In the genomic region with DNA sequence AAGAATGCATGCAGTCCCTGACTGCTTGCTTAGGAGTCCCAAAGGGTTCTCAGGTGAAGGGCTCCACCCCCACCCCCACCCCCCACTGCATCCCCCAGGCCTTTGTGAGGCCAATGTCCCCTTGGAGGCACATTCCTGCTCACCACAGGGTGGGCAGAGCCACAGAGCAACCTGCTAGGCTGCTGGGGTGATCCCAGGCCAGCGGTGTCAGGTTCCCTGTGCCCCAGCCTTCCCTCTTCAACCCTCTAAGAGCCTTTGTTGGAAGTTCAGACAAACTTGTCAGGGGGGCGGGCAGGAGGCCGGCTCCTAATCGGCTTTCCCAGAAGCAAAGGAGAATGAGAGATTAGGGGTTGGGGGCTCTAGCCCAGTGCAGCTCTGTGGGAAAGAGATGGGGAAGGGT, we compare ENCODE assay signal across 30 mouse cellular contexts. TPM values are rescaled to one million over a fixed set of nuclear protein-coding genes. Genes with fewer than 3 reads are reported as not detected.
DNase-seq lines count a peak whose midpoint lies in the region; ATAC-seq and TF ChIP-seq lines count a peak whose summit lies in the region.
"Had no signal": no experiment of that assay in that cellular context is flagged by ENCODE, and none has a peak within 500 bp of the region (broad histone marks: within the 10 kb centered on the region; RNA-seq: fewer than 3 reads in every experiment).

No protein-coding gene starts in this region.

- H3K4me1 ChIP-seq in lung, embryonic 14.5 days (ENCODE audit: insufficient read depth): 0 out of 2 replicates have a peak, but pooled peaks cover 5% of the 10 kb centered on the region
- no peaks in the 10 kb centered on the region for H3K4me1 ChIP-seq in lung, postnatal 0 days (ENCODE audit: insufficient read depth, low read depth, low read length)
- H3K4me1 ChIP-seq in CH12.LX (ENCODE audit: control insufficient read depth in 1 of 2, insufficient read depth in 2 of 2): no peaks in the 10 kb centered on the region
- H3K4me1 ChIP-seq in ES-Bruce4 (ENCODE audit: control insufficient read depth, insufficient read depth, low read length): no peaks in the 10 kb centered on the region
- peaks cover 11% of the 10 kb centered on the region for H3K4me1 ChIP-seq in embryonic facial prominence, embryonic 13.5 days
- H3K4me1 ChIP-seq in liver, embryonic 12.5 days: no peaks in the 10 kb centered on the region
- peaks cover 19% of the 10 kb centered on the region for H3K4me1 ChIP-seq in forebrain, embryonic 12.5 days
- H3K4me1 ChIP-seq: heart, embryonic 15.5 days; neural tube, embryonic 13.5 days had no signal

- peaks cover 3% of the 10 kb centered on the region; the same call in 1 of the 2 replicates for H3K27me3 ChIP-seq in lung, embryonic 14.5 days (ENCODE audit: insufficient read depth, low read length)
- H3K27me3 ChIP-seq in lung, postnatal 0 days (replicated peaks; ENCODE audit: insufficient read depth, low read length): 0 out of 2 replicates have a peak, but pooled peaks cover 3% of the 10 kb centered on the region
- H3K27me3 ChIP-seq in CH12.LX (replicated peaks) (peaks cover 84% of the 10 kb centered on the region), ES-Bruce4 (ENCODE audit: control insufficient read depth, insufficient read depth, low read length, poor library complexity, severe bottlenecking) (no peaks in the 10 kb centered on the region)
- peaks cover 34% of the 10 kb centered on the region for H3K27me3 ChIP-seq in embryonic facial prominence, embryonic 13.5 days
- H3K27me3 ChIP-seq in liver, embryonic 12.5 days (replicated peaks): peaks cover 83% of the 10 kb centered on the region
- peaks cover 69% of the 10 kb centered on the region for H3K27me3 ChIP-seq in forebrain, embryonic 12.5 days

- no peaks in the 10 kb centered on the region for H3K36me3 ChIP-seq in lung, embryonic 14.5 days (ENCODE audit: insufficient read depth)
- H3K36me3 ChIP-seq in lung, postnatal 0 days (ENCODE audit: insufficient read depth, low read length): no peaks in the 10 kb centered on the region
- H3K36me3 ChIP-seq in CH12.LX (replicated peaks in 1 of 2; ENCODE audit: control insufficient read depth in 1 of 2, insufficient read depth in 1 of 2, low read length in 1 of 2) (no peaks in the 10 kb centered on the region), ES-Bruce4 (ENCODE audit: control insufficient read depth, insufficient read depth, low read length, poor library complexity, severe bottlenecking) (no peaks in the 10 kb centered on the region)
- H3K36me3 ChIP-seq in embryonic facial prominence, embryonic 13.5 days: no peaks in the 10 kb centered on the region
- no peaks in the 10 kb centered on the region for H3K36me3 ChIP-seq in liver, embryonic 12.5 days
- no peaks in the 10 kb centered on the region for H3K36me3 ChIP-seq in forebrain, embryonic 12.5 days (replicated peaks)
- H3K36me3 ChIP-seq: heart, embryonic 15.5 days; neural tube, embryonic 13.5 days had no signal

- no peak for TF ChIP-seq EP300 in lung, postnatal 0 days (IDR thresholded peaks at IDR 0.05)
- no peak for TF ChIP-seq EP300 in CH12.LX (IDR thresholded peaks at IDR 0.05; ENCODE audit: low read length)
- 0 out of 2 replicates have a peak, but pooled peaks have one; percentile 38 for TF ChIP-seq EP300 in ES-Bruce4 (IDR thresholded peaks at IDR 0.05; ENCODE audit: insufficient read depth, low read depth, low read length)

- peak; percentile 42 for DNase-seq in lung, embryonic 14.5 days
- no peak for DNase-seq in lung, postnatal 0 days (ENCODE audit: low spot score)
- DNase-seq in CH12.LX (ENCODE audit: extremely low read depth): no peak
- no peak for DNase-seq in layer of hippocampus, postnatal 25 days (ENCODE audit: extremely low spot score in 1 of 2, low spot score in 1 of 2)
- DNase-seq: adrenal gland, postnatal 25 days; cerebellum, adult 9-10 months; heart, postnatal 36 days; kidney, adult 9 months; kidney, postnatal 36 days; liver, postnatal 0 days; retina, postnatal 1 day; right cerebral cortex, postnatal 25 days had no signal

- 6% methylated on average over 4 of the region's 4 CpGs for WGBS in lung, embryonic 14.5 days
- 9% methylated on average over 4 of the region's 4 CpGs for WGBS in lung, postnatal 0 days
- WGBS in embryonic facial prominence, embryonic 13.5 days: 11% methylated on average over 4 of the region's 4 CpGs
- 29% methylated on average over 4 of the region's 4 CpGs for WGBS in liver, embryonic 12.5 days (ENCODE audit: insufficient replicate concordance)
- WGBS in forebrain, embryonic 12.5 days: 3% methylated on average over 4 of the region's 4 CpGs

- no peak for TF ChIP-seq RAD21 in CH12.LX (IDR thresholded peaks at IDR 0.05; ENCODE audit: low read depth, low read length)

- no peak for TF ChIP-seq CTCF in lung, embryonic 14.5 days (IDR thresholded peaks at IDR 0.05; ENCODE audit: low read depth)
- no peak for TF ChIP-seq CTCF in lung, postnatal 0 days (IDR thresholded peaks at IDR 0.05)
- no peak for TF ChIP-seq CTCF in CH12.LX (conservative IDR thresholded peaks at IDR 0.05 in 1 of 2, IDR thresholded peaks at IDR 0.05 in 1 of 2; ENCODE audit: low read depth in 2 of 2, low read length in 2 of 2)
- no peak for TF ChIP-seq CTCF in ES-Bruce4 (IDR thresholded peaks at IDR 0.05; ENCODE audit: low read depth, low read length)

- in situ Hi-C loops in CH12.LX (cut with MboI; ENCODE audit: low pct_ligation_motif_present, low pct_unique_long_range_greater_than_20kb, low sequenced_read_pairs): no loop called here

- ATAC-seq in lung, embryonic 14.5 days (ENCODE audit: insufficient read depth): peak; percentile 80; the same call in 1 of the 2 replicates
- ATAC-seq in lung, postnatal 0 days: no peak; the same call in 1 of the 2 replicates
- ATAC-seq in embryonic facial prominence, embryonic 13.5 days (ENCODE audit: insufficient number of reproducible peaks, insufficient read depth, low FRiP score, low TSS enrichment, low read depth): peak; percentile 79
- no peak for ATAC-seq in liver, embryonic 12.5 days
- ATAC-seq in forebrain, embryonic 12.5 days (ENCODE audit: low FRiP score): no peak
- ATAC-seq: forebrain, embryonic 13.5 days; hindbrain, postnatal 0 days; intestine, embryonic 16.5 days; liver, postnatal 0 days had no signal

- no peak overlapping the region for H3K9ac ChIP-seq in lung, embryonic 14.5 days
- no peak overlapping the region for H3K9ac ChIP-seq in lung, postnatal 0 days (replicated peaks; ENCODE audit: low read depth)
- H3K9ac ChIP-seq in CH12.LX (ENCODE audit: insufficient read depth, low read depth) (no peak overlapping the region), ES-Bruce4 (ENCODE audit: low read depth, poor library complexity, severe bottlenecking) (no peak overlapping the region)
- no peak overlapping the region for H3K9ac ChIP-seq in embryonic facial prominence, embryonic 13.5 days
- no peak overlapping the region for H3K9ac ChIP-seq in liver, embryonic 12.5 days
- H3K9ac ChIP-seq in forebrain, embryonic 12.5 days: no peak overlapping the region
- H3K9ac ChIP-seq: forebrain, embryonic 13.5 days; heart, embryonic 15.5 days; liver, postnatal 0 days; neural tube, embryonic 13.5 days had no signal

- dilution Hi-C loops in CH12.LX (cut with MboI; ENCODE audit: extremely low pct_ligation_motif_present, extremely low pct_unique_long_range_greater_than_20kb, low sequenced_read_pairs): no loop called here

- no peak overlapping the region; the same call in 1 of the 2 replicates for H3K4me2 ChIP-seq in lung, embryonic 14.5 days
- no peak overlapping the region for H3K4me2 ChIP-seq in lung, postnatal 0 days (replicated peaks; ENCODE audit: low read depth, low read length)
- H3K4me2 ChIP-seq in CH12.LX (ENCODE audit: insufficient read depth, low read depth, poor library complexity, severe bottlenecking): peak overlapping the region; percentile 17; the same call in 1 of the 2 replicates
- no peak overlapping the region for H3K4me2 ChIP-seq in embryonic facial prominence, embryonic 13.5 days
- no peak overlapping the region for H3K4me2 ChIP-seq in liver, embryonic 12.5 days
- H3K4me2 ChIP-seq in forebrain, embryonic 12.5 days: no peak overlapping the region
- H3K4me2 ChIP-seq: forebrain, embryonic 13.5 days; heart, embryonic 15.5 days; neural tube, embryonic 13.5 days had no signal

- H3K9me3 ChIP-seq in lung, embryonic 14.5 days (ENCODE audit: low read depth, low read length): no peaks in the 10 kb centered on the region
- no peaks in the 10 kb centered on the region for H3K9me3 ChIP-seq in lung, postnatal 0 days (ENCODE audit: low read length)
- H3K9me3 ChIP-seq in CH12.LX (replicated peaks; ENCODE audit: low read length): no peaks in the 10 kb centered on the region
- no peaks in the 10 kb centered on the region for H3K9me3 ChIP-seq in ES-Bruce4 (replicated peaks; ENCODE audit: control insufficient read depth, insufficient read depth, low read length, poor library complexity, severe bottlenecking)
- H3K9me3 ChIP-seq in embryonic facial prominence, embryonic 13.5 days: no peaks in the 10 kb centered on the region
- H3K9me3 ChIP-seq in liver, embryonic 12.5 days (replicated peaks): no peaks in the 10 kb centered on the region
- H3K9me3 ChIP-seq in forebrain, embryonic 12.5 days: no peaks in the 10 kb centered on the region
- H3K9me3 ChIP-seq: forebrain, embryonic 13.5 days; heart, embryonic 15.5 days; megakaryocyte, embryonic 14.5 days; neural tube, embryonic 13.5 days had no signal

- no peak overlapping the region for H3K4me3 ChIP-seq in lung, embryonic 14.5 days (ENCODE audit: low read depth, low read length)
- no peak overlapping the region for H3K4me3 ChIP-seq in lung, postnatal 0 days (ENCODE audit: low read depth, low read length)
- H3K4me3 ChIP-seq in CH12.LX (replicated peaks in 1 of 3; ENCODE audit: low read depth in 2 of 3, low read length in 2 of 3, poor library complexity in 1 of 3) (no peak overlapping the region), ES-Bruce4 (ENCODE audit: low read depth, low read length) (no peak overlapping the region)
- no peak overlapping the region for H3K4me3 ChIP-seq in embryonic facial prominence, embryonic 13.5 days
- H3K4me3 ChIP-seq in liver, embryonic 12.5 days: no peak overlapping the region
- no peak overlapping the region for H3K4me3 ChIP-seq in forebrain, embryonic 12.5 days (replicated peaks)
- H3K4me3 ChIP-seq: forebrain, embryonic 13.5 days; heart, embryonic 15.5 days; neural tube, embryonic 13.5 days had no signal

- TF ChIP-seq POLR2A in CH12.LX (IDR thresholded peaks at IDR 0.05; ENCODE audit: low read depth, low read length) (no peak), ES-Bruce4 (IDR thresholded peaks at IDR 0.05; ENCODE audit: insufficient read depth, low read length) (no peak)

- no peak overlapping the region for H3K27ac ChIP-seq in lung, embryonic 14.5 days (ENCODE audit: low read depth)
- no peak overlapping the region for H3K27ac ChIP-seq in lung, postnatal 0 days (ENCODE audit: low read length)
- H3K27ac ChIP-seq in CH12.LX (ENCODE audit: insufficient read depth, low read depth) (no peak overlapping the region), ES-Bruce4 (ENCODE audit: insufficient read depth, low read length) (no peak overlapping the region)
- 0 out of 2 replicates have a peak overlapping the region, but pooled peaks have one; percentile 1 for H3K27ac ChIP-seq in embryonic facial prominence, embryonic 13.5 days
- no peak overlapping the region for H3K27ac ChIP-seq in liver, embryonic 12.5 days
- H3K27ac ChIP-seq in forebrain, embryonic 12.5 days: no peak overlapping the region
- H3K27ac ChIP-seq: forebrain, embryonic 13.5 days; heart, embryonic 15.5 days; hindbrain, postnatal 0 days; neural tube, embryonic 13.5 days had no signal

- H3K79me2 ChIP-seq in CH12.LX (replicated peaks; ENCODE audit: control insufficient read depth, extremely low read depth, insufficient read depth, poor library complexity, severe bottlenecking): no peaks in the 10 kb centered on the region

RNA-seq across cellular contexts. Expression of a gene that starts 21.1 kb away (rescaled TPM):
- polyA plus RNA-seq in lung, embryonic 14.5 days (2014; fragmentation: Nextera tagmentation; extraction: Ambion mirVana): not detected in 2 replicates
- polyA plus RNA-seq in lung, postnatal 0 days (2015; fragmentation: Nextera tagmentation; extraction: Ambion mirVana): not detected in 2 replicates
- total RNA-seq in CH12.LX (2012; rRNA removed) (not detected in 2 replicates), CH12.LX (2014; rRNA removed) (not detected in 2 replicates)
- polyA plus RNA-seq in CH12.LX (2012; ENCODE audit: insufficient read length, low read depth) (not detected in 2 replicates), ES-Bruce4 (2011; ENCODE audit: insufficient read depth, insufficient read length, low read depth, missing spikeins) (not detected in 2 replicates)
- polyA plus RNA-seq in embryonic facial prominence, embryonic 13.5 days (2015; fragmentation: Nextera tagmentation; extraction: Ambion mirVana): not detected in 2 replicates
- under 1 TPM in 1 of 2 experiments, not detected in 1; 0.22 TPM for total RNA-seq in layer of hippocampus, postnatal 25 days (2021)
- not detected in 2 replicates for polyA plus RNA-seq in liver, embryonic 12.5 days (2016; fragmentation: Nextera tagmentation; extraction: Ambion mirVana)
- polyA plus RNA-seq in forebrain, embryonic 12.5 days (2016; fragmentation: Nextera tagmentation; extraction: Ambion mirVana): not detected in 2 replicates
- total RNA-seq: adrenal gland, postnatal 25 days; gastrocnemius, adult 8-10 months; heart, postnatal 36 days; liver, adult 2 months had no signal
- polyA plus RNA-seq: C2C12; forebrain, embryonic 13.5 days; heart, embryonic 15.5 days; intestine, embryonic 16.5 days; liver, adult 2 months; liver, postnatal 0 days; spleen, adult 2 months; testis, adult 2 months had no signal

RNA-seq across cellular contexts. Expression of a gene that starts 27.4 kb away (rescaled TPM):
- polyA plus RNA-seq in lung, embryonic 14.5 days (2014; fragmentation: Nextera tagmentation; extraction: Ambion mirVana): not detected in 2 replicates
- polyA plus RNA-seq in lung, postnatal 0 days (2015; fragmentation: Nextera tagmentation; extraction: Ambion mirVana): not detected in 2 replicates
- not detected in 2 replicates for total RNA-seq in CH12.LX (2012; rRNA removed)
- not detected in 2 replicates for total RNA-seq in CH12.LX (2014; rRNA removed)
- polyA plus RNA-seq in CH12.LX (2012; ENCODE audit: insufficient read length, low read depth): not detected in 2 replicates
- polyA plus RNA-seq in ES-Bruce4 (2011; ENCODE audit: insufficient read depth, insufficient read length, low read depth, missing spikeins): not detected in 2 replicates
- polyA plus RNA-seq in embryonic facial prominence, embryonic 13.5 days (2015; fragmentation: Nextera tagmentation; extraction: Ambion mirVana): not detected in 2 replicates
- total RNA-seq in layer of hippocampus, postnatal 25 days (2021): under 1 TPM in 1 of 2 experiments, not detected in 1; 0.22 TPM
- polyA plus RNA-seq in liver, embryonic 12.5 days (2016; fragmentation: Nextera tagmentation; extraction: Ambion mirVana): not detected in 2 replicates
- polyA plus RNA-seq in forebrain, embryonic 12.5 days (2016; fragmentation: Nextera tagmentation; extraction: Ambion mirVana): not detected in 2 replicates
- total RNA-seq: adrenal gland, postnatal 25 days; gastrocnemius, adult 8-10 months; heart, postnatal 36 days; hindbrain, postnatal 0 days; liver, adult 2 months had no signal
- polyA plus RNA-seq: C2C12; forebrain, embryonic 13.5 days; gonadal fat pad, adult 2 months; heart, embryonic 15.5 days; intestine, embryonic 16.5 days; liver, adult 2 months; liver, postnatal 0 days; spleen, adult 2 months had no signal

RNA-seq across cellular contexts. Expression of a gene that starts 28.1 kb away (rescaled TPM):
- polyA plus RNA-seq in lung, embryonic 14.5 days (2014; fragmentation: Nextera tagmentation; extraction: Ambion mirVana): not detected in 2 replicates
- polyA plus RNA-seq in lung, postnatal 0 days (2015; fragmentation: Nextera tagmentation; extraction: Ambion mirVana): not detected in 2 replicates
- total RNA-seq in CH12.LX (2012; rRNA removed): not detected in 2 replicates
- total RNA-seq in CH12.LX (2014; rRNA removed): not detected in 2 replicates
- not detected in 2 replicates for polyA plus RNA-seq in CH12.LX (2012; ENCODE audit: insufficient read length, low read depth)
- polyA plus RNA-seq in ES-Bruce4 (2011; ENCODE audit: insufficient read depth, insufficient read length, low read depth, missing spikeins): 0.70 and 0.88 TPM in 2 replicates
- 2.4 and 3.9 TPM in 2 replicates for polyA plus RNA-seq in embryonic facial prominence, embryonic 13.5 days (2015; fragmentation: Nextera tagmentation; extraction: Ambion mirVana)
- under 1 TPM in 1 of 2 experiments, not detected in 1; 0.07 TPM for total RNA-seq in layer of hippocampus, postnatal 25 days (2021)
- polyA plus RNA-seq in liver, embryonic 12.5 days (2016; fragmentation: Nextera tagmentation; extraction: Ambion mirVana): not detected in 2 replicates
- polyA plus RNA-seq in forebrain, embryonic 12.5 days (2016; fragmentation: Nextera tagmentation; extraction: Ambion mirVana): 0.51 and 0.87 TPM in 2 replicates
- total RNA-seq: adrenal gland, postnatal 25 days; gastrocnemius, adult 8-10 months; heart, postnatal 36 days; left cerebral cortex, adult 18-20 months; left cerebral cortex, postnatal 36 days; liver, adult 2 months had no signal
- polyA plus RNA-seq: gonadal fat pad, adult 2 months; intestine, embryonic 16.5 days; liver, adult 2 months; liver, postnatal 0 days; spleen, adult 2 months had no signal

Comparison
In these comparisons a context has a peak if more than half of its experiments do, and no peak if none do; other contexts are left out.
1. ATAC-seq: peak in lung, embryonic 14.5 days (single experiment) and embryonic facial prominence, embryonic 13.5 days (single experiment); none in lung, postnatal 0 days (single experiment), liver, embryonic 12.5 days (single experiment) and forebrain, embryonic 12.5 days (single experiment).